Mouse (Mus musculus): ENCODE results near the gene Cpsf4l. TPM values are rescaled to one million over a fixed set of nuclear protein-coding genes. Genes with fewer than 3 reads are reported as not detected.

Gene Cpsf4l
- polyA plus RNA-seq, 2 experiments, result 0.02 to 0.11 TPM

DNA sequence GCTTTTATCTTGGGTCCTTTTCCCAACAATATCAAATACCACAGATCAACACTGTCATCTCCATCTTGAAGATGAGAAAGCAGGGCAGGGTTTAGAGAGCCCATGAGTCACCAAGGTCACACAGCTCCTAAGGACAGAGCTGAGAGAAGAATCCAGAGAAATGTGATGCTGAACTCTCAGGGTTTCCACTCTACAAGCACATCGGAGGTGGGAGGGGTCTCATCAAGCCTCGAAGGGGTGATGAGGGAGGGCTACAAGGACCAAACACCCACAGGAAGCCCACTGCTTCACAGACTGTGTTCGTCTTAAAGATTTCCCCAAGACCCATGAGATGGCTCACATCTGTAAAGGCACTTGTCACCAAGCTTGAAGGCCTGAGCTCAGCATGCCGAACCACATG lies 36.1 kb upstream of the Cpsf4l start:
- H3K27me3 ChIP-seq (ENCODE audit: control insufficient read depth, insufficient read depth, low read length), result no peaks in the 10 kb centered on the region
- peaks cover 26 to 40% of the 10 kb centered on the region in 2 experiments for H3K4me1 ChIP-seq (replicated peaks; ENCODE audit: control insufficient read depth in 2 of 2, insufficient read depth in 2 of 2, low read length in 1 of 2)
- H3K27ac ChIP-seq, result no peak overlapping the region
- DNase-seq (ENCODE audit: low read depth in 3 of 3, low spot score in 3 of 3) (no peak), ATAC-seq (ENCODE audit: insufficient read depth) (no peak)
- TF ChIP-seq EP300 (IDR thresholded peaks at IDR 0.05; ENCODE audit: low read depth), result no peak
- H3K4me3 ChIP-seq (ENCODE audit: insufficient read depth in 1 of 2, low read depth in 2 of 2, low read length in 2 of 2), result no peak overlapping the region
- no peak overlapping the region for H3K4me2 ChIP-seq (ENCODE audit: low read depth)
- 71% methylated on average over 4 of the region's 4 CpGs for WGBS (ENCODE audit: insufficient replicate concordance)
- peaks cover 6% of the 10 kb centered on the region; the same call in 1 of the 2 replicates for H3K36me3 ChIP-seq (replicated peaks; ENCODE audit: control insufficient read depth, insufficient read depth, low read depth)
- no peaks in the 10 kb centered on the region for H3K9me3 ChIP-seq (ENCODE audit: control insufficient read depth, low read length)
- no peak overlapping the region for H3K9ac ChIP-seq (replicated peaks)

GRCm38 (mm10) chr11:113742998-113743397 lies 33.2 kb upstream of the Cpsf4l start:
- WGBS (ENCODE audit: insufficient replicate concordance), result 75% methylated on average over 1 of the region's 1 CpGs
- ATAC-seq (ENCODE audit: insufficient read depth), result no peak
- no peak for DNase-seq (ENCODE audit: low read depth in 3 of 3, low spot score in 3 of 3)
- Histone ChIP-seq H3K36me3 (replicated peaks; ENCODE audit: control insufficient read depth, insufficient read depth, low read depth) (peaks cover 6% of the 10 kb centered on the region; the same call in 1 of the 2 replicates), H3K4me3 (ENCODE audit: insufficient read depth in 1 of 2, low read depth in 2 of 2, low read length in 2 of 2) (no peak overlapping the region), H3K4me2 (ENCODE audit: low read depth) (no peak overlapping the region), H3K27ac (no peak overlapping the region), H3K9ac (replicated peaks) (no peak overlapping the region), H3K9me3 (ENCODE audit: control insufficient read depth, low read length) (no peaks in the 10 kb centered on the region), H3K4me1 (replicated peaks; ENCODE audit: control insufficient read depth in 2 of 2, insufficient read depth in 2 of 2, low read length in 1 of 2) (peaks cover 13 to 26% of the 10 kb centered on the region in 2 experiments), H3K27me3 (ENCODE audit: control insufficient read depth, insufficient read depth, low read length) (no peaks in the 10 kb centered on the region)
- TF ChIP-seq CTCF (IDR thresholded peaks at IDR 0.05; ENCODE audit: low read depth), result peak; percentile 45
- TF ChIP-seq EP300 (IDR thresholded peaks at IDR 0.05; ENCODE audit: low read depth), result no peak

DNA sequence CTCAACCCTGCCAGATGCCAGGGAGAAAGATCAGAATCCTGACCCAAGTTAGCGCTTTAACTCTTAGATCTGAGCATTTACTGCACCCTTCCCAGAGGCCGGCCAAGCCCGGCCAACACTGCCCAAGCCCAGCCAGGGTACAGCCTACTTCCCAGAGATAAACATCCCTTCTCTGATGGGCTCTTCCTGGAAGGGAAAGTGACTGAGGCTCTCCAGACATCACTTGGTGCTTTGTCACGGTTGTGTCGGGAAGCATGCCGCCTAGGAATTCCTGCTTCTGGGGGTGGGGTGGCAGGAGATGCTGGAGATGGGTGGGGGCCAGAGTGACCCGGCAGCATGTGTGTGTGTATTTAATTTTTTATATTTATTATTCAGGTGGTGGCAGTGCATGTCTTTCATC lies 30.3 kb upstream of the Cpsf4l start:
- H3K27me3 ChIP-seq (ENCODE audit: control insufficient read depth, insufficient read depth, low read length), result no peaks in the 10 kb centered on the region
- no peak for DNase-seq (ENCODE audit: low read depth in 3 of 3, low spot score in 3 of 3)
- WGBS (ENCODE audit: insufficient replicate concordance), result 67% methylated on average over 7 of the region's 7 CpGs
- H3K9me3 ChIP-seq (ENCODE audit: control insufficient read depth, low read length), result no peaks in the 10 kb centered on the region
- H3K4me1 ChIP-seq (replicated peaks; ENCODE audit: control insufficient read depth in 2 of 2, insufficient read depth in 2 of 2, low read length in 1 of 2), result peaks cover 8 to 19% of the 10 kb centered on the region in 2 experiments; a peak in 3 of 4 replicates
- H3K4me3 ChIP-seq (ENCODE audit: insufficient read depth in 1 of 2, low read depth in 2 of 2, low read length in 2 of 2), result no peak overlapping the region
- no peak for ATAC-seq (ENCODE audit: insufficient read depth)
- no peak overlapping the region for H3K27ac ChIP-seq
- TF ChIP-seq CTCF (IDR thresholded peaks at IDR 0.05; ENCODE audit: low read depth) (no peak), EP300 (IDR thresholded peaks at IDR 0.05; ENCODE audit: low read depth) (no peak)
- no peak overlapping the region for H3K9ac ChIP-seq (replicated peaks)
- H3K36me3 ChIP-seq (replicated peaks; ENCODE audit: control insufficient read depth, insufficient read depth, low read depth), result peaks cover 6% of the 10 kb centered on the region; the same call in 1 of the 2 replicates
- H3K4me2 ChIP-seq (ENCODE audit: low read depth), result no peak overlapping the region

DNA sequence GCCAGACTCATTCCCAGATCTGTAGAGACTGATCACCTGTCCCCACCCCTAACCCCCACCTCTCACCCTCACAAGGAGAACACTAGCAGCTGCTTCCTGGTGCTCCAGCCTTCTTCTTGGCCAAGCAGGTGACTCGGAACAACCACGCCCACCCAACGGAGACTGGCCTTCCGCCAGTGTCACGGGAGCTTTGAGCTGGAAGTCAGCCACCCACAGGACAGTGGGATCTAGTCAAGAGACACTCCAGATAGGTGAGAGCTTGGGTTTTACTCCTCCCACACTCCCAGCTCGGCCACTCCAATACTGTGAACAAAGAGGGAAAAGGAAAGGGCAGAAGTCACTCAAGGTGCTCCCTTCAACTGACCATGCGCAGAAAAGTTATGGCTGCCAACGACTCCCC lies 29.4 kb upstream of the Cpsf4l start:
- Histone ChIP-seq H3K4me3 (ENCODE audit: insufficient read depth in 1 of 2, low read depth in 2 of 2, low read length in 2 of 2) (no peak overlapping the region), H3K36me3 (replicated peaks; ENCODE audit: control insufficient read depth, insufficient read depth, low read depth) (peaks cover 3% of the 10 kb centered on the region; the same call in 1 of the 2 replicates), H3K4me1 (replicated peaks; ENCODE audit: control insufficient read depth in 2 of 2, insufficient read depth in 2 of 2, low read length in 1 of 2) (peaks cover 13 to 25% of the 10 kb centered on the region in 2 experiments; a peak in 3 of 4 replicates), H3K9me3 (ENCODE audit: control insufficient read depth, low read length) (no peaks in the 10 kb centered on the region), H3K4me2 (ENCODE audit: low read depth) (no peak overlapping the region), H3K9ac (replicated peaks) (no peak overlapping the region), H3K27me3 (ENCODE audit: control insufficient read depth, insufficient read depth, low read length) (no peaks in the 10 kb centered on the region), H3K27ac (no peak overlapping the region)
- WGBS (ENCODE audit: insufficient replicate concordance), result 83% methylated on average over 8 of the region's 8 CpGs
- ATAC-seq (ENCODE audit: insufficient read depth) (no peak), DNase-seq (ENCODE audit: low read depth in 3 of 3, low spot score in 3 of 3) (no peak)
- TF ChIP-seq EP300 (IDR thresholded peaks at IDR 0.05; ENCODE audit: low read depth) (no peak), CTCF (IDR thresholded peaks at IDR 0.05; ENCODE audit: low read depth) (no peak)

DNA sequence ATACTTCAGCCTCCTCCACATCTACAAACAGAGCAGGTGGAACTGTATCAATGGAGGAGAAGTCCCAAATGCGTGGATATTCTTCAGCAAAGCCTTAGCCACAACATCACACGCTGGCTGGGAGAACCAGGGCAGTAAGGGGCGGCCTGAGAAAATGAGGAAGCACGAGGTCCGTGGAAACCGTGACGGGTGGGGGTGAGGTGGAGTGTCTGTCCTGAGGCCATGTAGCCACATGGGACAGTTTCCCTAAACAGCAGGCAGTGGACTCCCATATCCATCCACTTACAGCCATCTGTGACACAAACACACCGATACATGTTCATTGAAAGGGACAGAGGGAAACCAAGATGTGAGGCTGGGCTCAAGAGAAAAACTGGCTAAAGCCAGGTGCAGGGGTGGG lies 28.1 kb upstream of the Cpsf4l start:
- TF ChIP-seq CTCF (IDR thresholded peaks at IDR 0.05; ENCODE audit: low read depth), result no peak
- no peak for TF ChIP-seq EP300 (IDR thresholded peaks at IDR 0.05; ENCODE audit: low read depth)
- Histone ChIP-seq H3K9me3 (ENCODE audit: control insufficient read depth, low read length) (no peaks in the 10 kb centered on the region), H3K27ac (no peak overlapping the region), H3K27me3 (ENCODE audit: control insufficient read depth, insufficient read depth, low read length) (no peaks in the 10 kb centered on the region), H3K4me2 (ENCODE audit: low read depth) (no peak overlapping the region), H3K9ac (replicated peaks) (no peak overlapping the region), H3K4me3 (ENCODE audit: insufficient read depth in 1 of 2, low read depth in 2 of 2, low read length in 2 of 2) (no peak overlapping the region), H3K36me3 (replicated peaks; ENCODE audit: control insufficient read depth, insufficient read depth, low read depth) (peaks cover 3% of the 10 kb centered on the region; the same call in 1 of the 2 replicates), H3K4me1 (replicated peaks; ENCODE audit: control insufficient read depth in 2 of 2, insufficient read depth in 2 of 2, low read length in 1 of 2) (peaks cover 21 to 37% of the 10 kb centered on the region in 2 experiments)
- 45% methylated on average over 8 of the region's 8 CpGs for WGBS (ENCODE audit: insufficient replicate concordance)
- ATAC-seq (ENCODE audit: insufficient read depth) (no peak), DNase-seq (ENCODE audit: low read depth in 3 of 3, low spot score in 3 of 3) (no peak)
